Mouse (Mus musculus): ENCODE measurements around the gene Fam234b. TPM values are rescaled to one million over a fixed set of nuclear protein-coding genes. Genes with fewer than 3 reads are reported as not detected.

The Fam234b gene
- polyA plus RNA-seq, 1 experiment from 2014 or later, result 31.8 TPM

DNA sequence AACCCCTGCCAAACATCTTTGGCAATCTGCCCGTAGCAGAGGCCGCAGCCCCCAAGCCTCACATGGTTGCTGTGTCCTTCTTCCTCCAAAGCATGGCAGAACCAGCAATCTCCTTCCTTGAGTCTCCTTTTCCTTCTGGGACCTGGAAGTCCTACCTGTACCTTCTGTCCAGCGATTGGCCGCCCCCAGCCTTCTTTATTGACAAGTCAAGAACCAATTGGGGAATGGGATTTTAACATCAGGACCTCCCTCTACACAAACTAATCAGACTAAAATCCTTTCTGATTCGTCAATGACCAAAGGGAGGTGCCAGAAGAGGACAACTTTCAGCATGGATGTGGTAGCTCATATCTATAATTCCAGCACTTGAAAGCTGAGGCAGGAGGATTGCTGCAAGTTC, 22.1 kb downstream of the Fam234b start:
- DNase-seq (ENCODE audit: low spot score), result no peak
- H3K4me2 ChIP-seq (ENCODE audit: low read length), result no peak overlapping the region
- WGBS, result 76% methylated on average over 5 of the region's 5 CpGs
- 0 out of 2 replicates have a peak, but pooled peaks cover 2% of the 10 kb centered on the region for H3K36me3 ChIP-seq (ENCODE audit: insufficient read depth, low read length)
- no peak overlapping the region; the same call in 1 of the 2 replicates for H3K27ac ChIP-seq
- ATAC-seq (replicated peaks; ENCODE audit: low FRiP score, low read depth), result no peak
- no peak overlapping the region for H3K4me3 ChIP-seq (replicated peaks; ENCODE audit: low read depth, low read length)
- no peak for TF ChIP-seq CTCF (IDR thresholded peaks at IDR 0.05; ENCODE audit: low read depth)
- no peak overlapping the region for H3K9ac ChIP-seq (ENCODE audit: low read depth, low read length)
- 0 out of 2 replicates have a peak, but pooled peaks cover 3% of the 10 kb centered on the region for H3K4me1 ChIP-seq (replicated peaks; ENCODE audit: insufficient read depth, low read length)
- no peaks in the 10 kb centered on the region for H3K27me3 ChIP-seq (ENCODE audit: insufficient read depth, low read length)
- H3K9me3 ChIP-seq (replicated peaks; ENCODE audit: low read length), result no peaks in the 10 kb centered on the region

DNA sequence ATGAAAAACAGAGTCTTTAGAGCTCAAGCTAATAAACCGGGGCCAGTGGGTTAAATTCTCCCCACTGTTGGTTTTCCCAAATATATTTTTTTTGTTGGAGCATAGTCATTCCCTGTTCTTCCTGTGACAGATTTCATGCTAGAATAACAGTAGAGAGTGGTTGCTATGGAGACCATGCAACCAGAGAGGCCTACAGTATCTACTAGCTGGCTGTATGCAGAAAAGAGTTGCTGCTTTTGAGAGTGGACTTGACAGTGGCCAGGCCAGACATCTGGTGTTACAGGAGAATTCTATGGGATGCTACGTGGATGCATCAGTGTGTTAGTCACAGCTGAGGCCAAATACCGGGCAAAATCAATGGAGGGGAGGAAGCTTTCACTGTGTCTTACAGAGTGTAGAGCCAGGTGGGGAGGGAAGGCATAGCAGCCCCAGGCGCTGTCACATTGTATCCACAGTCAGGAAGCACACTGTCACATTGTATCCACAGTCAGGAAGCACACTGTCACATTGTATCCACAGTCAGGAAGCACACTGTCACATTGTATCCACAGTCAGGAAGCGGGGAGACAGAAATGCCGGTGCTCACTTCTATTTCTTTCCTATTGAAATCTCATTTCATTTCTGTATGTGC, 26.1 kb downstream of the Fam234b start:
- no peak for ATAC-seq (replicated peaks; ENCODE audit: low FRiP score, low read depth)

DNA sequence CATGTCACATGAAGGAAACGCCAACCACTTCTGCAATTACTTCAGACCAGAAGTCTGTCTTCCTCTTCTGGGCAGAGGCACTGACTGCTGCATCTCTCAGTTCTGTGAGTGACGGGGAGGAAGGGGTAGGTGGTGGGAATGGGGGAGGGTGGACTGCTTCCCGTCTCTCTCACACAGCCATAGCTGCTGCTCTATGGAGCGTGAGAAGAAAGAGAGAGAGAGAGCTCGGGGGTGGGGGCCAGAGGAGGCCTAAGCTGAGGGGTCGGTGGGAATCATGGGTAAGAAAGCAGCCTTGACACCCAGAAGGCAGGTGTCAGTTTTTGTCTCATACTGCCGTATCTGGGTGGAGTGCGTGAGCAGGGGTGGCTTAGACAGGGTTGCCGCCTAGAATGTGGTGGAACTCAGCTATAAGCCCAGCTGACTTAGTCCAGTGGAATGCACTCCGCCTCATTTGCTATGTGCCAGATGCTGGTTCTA, 30.7 kb downstream of the Fam234b start:
- no peak overlapping the region for H3K9ac ChIP-seq (ENCODE audit: low read depth, low read length)
- H3K4me2 ChIP-seq (ENCODE audit: low read length), result 0 out of 2 replicates have a peak overlapping the region, but pooled peaks have one; percentile 13
- peak overlapping the region; percentile 25; the same call in 1 of the 2 replicates for H3K27ac ChIP-seq
- H3K9me3 ChIP-seq (replicated peaks; ENCODE audit: low read length), result no peaks in the 10 kb centered on the region
- TF ChIP-seq CTCF (IDR thresholded peaks at IDR 0.05; ENCODE audit: low read depth), result no peak
- 30% methylated on average over 10 of the region's 10 CpGs for WGBS
- H3K36me3 ChIP-seq (ENCODE audit: insufficient read depth, low read length), result no peaks in the 10 kb centered on the region
- DNase-seq (ENCODE audit: low spot score) (peak; percentile 69), ATAC-seq (replicated peaks; ENCODE audit: low FRiP score, low read depth) (peak; percentile 89)
- H3K27me3 ChIP-seq (ENCODE audit: insufficient read depth, low read length), result no peaks in the 10 kb centered on the region
- H3K4me1 ChIP-seq (replicated peaks; ENCODE audit: insufficient read depth, low read length), result peaks cover 10% of the 10 kb centered on the region; the same call in 1 of the 2 replicates
- no peak overlapping the region for H3K4me3 ChIP-seq (replicated peaks; ENCODE audit: low read depth, low read length)

More for the DNA sequence above, 26.1 kb downstream of the Fam234b start:
- no peak overlapping the region for H3K4me2 ChIP-seq (ENCODE audit: low read length)
- TF ChIP-seq CTCF (IDR thresholded peaks at IDR 0.05; ENCODE audit: low read depth), result no peak
- H3K4me1 ChIP-seq (replicated peaks; ENCODE audit: insufficient read depth, low read length), result peaks cover 10% of the 10 kb centered on the region; the same call in 1 of the 2 replicates
- H3K4me3 ChIP-seq (replicated peaks; ENCODE audit: low read depth, low read length), result no peak overlapping the region
- peak overlapping the region; percentile 16; the same call in 1 of the 2 replicates for H3K27ac ChIP-seq
- no peaks in the 10 kb centered on the region for H3K36me3 ChIP-seq (ENCODE audit: insufficient read depth, low read length)
- H3K9me3 ChIP-seq (replicated peaks; ENCODE audit: low read length), result no peaks in the 10 kb centered on the region
- H3K27me3 ChIP-seq (ENCODE audit: insufficient read depth, low read length), result no peaks in the 10 kb centered on the region
- WGBS, result 60% methylated on average over 6 of the region's 6 CpGs
- DNase-seq (ENCODE audit: low spot score), result peak; percentile 59
- H3K9ac ChIP-seq (ENCODE audit: low read depth, low read length), result no peak overlapping the region

DNA sequence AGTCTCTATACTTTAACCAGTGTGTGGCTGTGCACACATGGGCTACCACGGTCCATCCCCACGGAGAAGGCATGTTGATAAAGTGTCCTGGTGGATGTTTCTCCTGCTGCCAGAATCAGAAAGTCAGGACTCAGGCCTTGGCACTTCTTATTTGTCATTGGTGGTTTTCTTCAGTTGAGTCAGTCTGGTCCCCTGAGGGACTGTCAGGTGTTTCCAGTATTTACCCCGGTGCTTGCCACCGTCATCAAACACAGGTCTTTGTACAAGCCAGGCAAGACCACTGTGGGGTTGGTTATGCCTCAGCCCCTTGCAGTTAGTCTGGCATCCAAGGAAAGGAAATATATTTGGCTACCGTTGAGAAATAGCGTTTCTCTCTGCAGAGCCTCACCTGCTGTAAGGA, 32.8 kb downstream of the Fam234b start:
- Histone ChIP-seq H3K9me3 (replicated peaks; ENCODE audit: low read length) (no peaks in the 10 kb centered on the region), H3K9ac (ENCODE audit: low read depth, low read length) (no peak overlapping the region), H3K27me3 (ENCODE audit: insufficient read depth, low read length) (no peaks in the 10 kb centered on the region), H3K27ac (no peak overlapping the region), H3K4me3 (replicated peaks; ENCODE audit: low read depth, low read length) (no peak overlapping the region), H3K36me3 (ENCODE audit: insufficient read depth, low read length) (0 out of 2 replicates have a peak, but pooled peaks cover 4% of the 10 kb centered on the region), H3K4me2 (ENCODE audit: low read length) (no peak overlapping the region), H3K4me1 (replicated peaks; ENCODE audit: insufficient read depth, low read length) (peaks cover 7% of the 10 kb centered on the region; the same call in 1 of the 2 replicates)
- no peak for TF ChIP-seq CTCF (IDR thresholded peaks at IDR 0.05; ENCODE audit: low read depth)
- no peak for DNase-seq (ENCODE audit: low spot score)
- ATAC-seq (replicated peaks; ENCODE audit: low FRiP score, low read depth), result no peak
- WGBS, result 86% methylated on average over 6 of the region's 6 CpGs

DNA sequence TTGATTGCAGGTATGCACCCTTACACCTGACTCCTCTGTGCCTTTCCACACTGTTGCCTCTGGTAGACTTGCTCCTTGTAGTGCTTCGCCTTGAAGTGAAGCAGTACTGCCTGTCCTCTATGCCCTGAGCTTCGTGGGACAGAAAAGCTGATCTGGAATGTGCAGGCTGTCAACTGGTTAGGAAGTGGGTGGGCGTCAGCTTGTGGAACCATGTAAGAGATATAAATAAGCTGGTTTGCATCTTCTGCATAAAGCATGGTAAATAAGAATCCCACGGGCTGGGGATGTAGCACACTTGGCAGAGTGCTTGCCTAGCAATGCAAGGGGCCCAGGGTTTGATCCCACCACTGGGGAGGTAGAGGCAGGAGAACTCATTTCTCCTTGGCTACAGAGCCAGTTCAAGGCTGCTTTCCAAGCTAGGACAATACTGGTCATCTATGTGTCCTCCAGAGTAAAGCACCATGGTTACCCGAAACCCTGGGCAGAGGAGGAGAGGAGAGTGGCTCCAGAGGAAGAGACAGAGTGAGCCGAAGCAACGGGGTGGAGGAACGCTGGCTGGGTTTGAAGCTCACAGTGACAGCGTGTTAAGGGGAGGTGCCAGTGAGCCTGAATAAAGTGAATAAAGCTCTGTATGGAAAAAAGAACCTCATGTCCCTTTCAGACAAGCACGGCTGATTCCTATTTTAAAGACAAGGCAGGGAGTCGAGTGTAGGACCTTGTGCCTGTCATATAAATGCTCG, 34.8 kb downstream of the Fam234b start:
- TF ChIP-seq CTCF (IDR thresholded peaks at IDR 0.05; ENCODE audit: low read depth), result no peak
- no peaks in the 10 kb centered on the region for H3K27me3 ChIP-seq (ENCODE audit: insufficient read depth, low read length)
- DNase-seq (ENCODE audit: low spot score) (no peak), ATAC-seq (replicated peaks; ENCODE audit: low FRiP score, low read depth) (no peak)
- H3K9me3 ChIP-seq (replicated peaks; ENCODE audit: low read length), result no peaks in the 10 kb centered on the region
- H3K27ac ChIP-seq, result no peak overlapping the region
- H3K9ac ChIP-seq (ENCODE audit: low read depth, low read length), result no peak overlapping the region
- WGBS, result 74% methylated on average over 12 of the region's 12 CpGs
- H3K4me1 ChIP-seq (replicated peaks; ENCODE audit: insufficient read depth, low read length), result peaks cover 7% of the 10 kb centered on the region; the same call in 1 of the 2 replicates
- no peak overlapping the region for H3K4me2 ChIP-seq (ENCODE audit: low read length)
- no peak overlapping the region for H3K4me3 ChIP-seq (replicated peaks; ENCODE audit: low read depth, low read length)
- 0 out of 2 replicates have a peak, but pooled peaks cover 4% of the 10 kb centered on the region for H3K36me3 ChIP-seq (ENCODE audit: insufficient read depth, low read length)

- TF ChIP-seq CTCF (IDR thresholded peaks at IDR 0.05; ENCODE audit: low read depth), result no peak
- DNase-seq (ENCODE audit: low spot score) (no peak), ATAC-seq (replicated peaks; ENCODE audit: low FRiP score, low read depth) (no peak)
- Histone ChIP-seq H3K9ac (ENCODE audit: low read depth, low read length) (no peak overlapping the region), H3K27ac (no peak overlapping the region), H3K4me3 (replicated peaks; ENCODE audit: low read depth, low read length) (no peak overlapping the region), H3K4me1 (replicated peaks; ENCODE audit: insufficient read depth, low read length) (no peaks in the 10 kb centered on the region), H3K27me3 (ENCODE audit: insufficient read depth, low read length) (no peaks in the 10 kb centered on the region), H3K4me2 (ENCODE audit: low read length) (no peak overlapping the region), H3K9me3 (replicated peaks; ENCODE audit: low read length) (no peaks in the 10 kb centered on the region), H3K36me3 (ENCODE audit: insufficient read depth, low read length) (0 out of 2 replicates have a peak, but pooled peaks cover 4% of the 10 kb centered on the region)
- WGBS, result 91% methylated on average over 3 of the region's 3 CpGs
Observed at GRCm38 (mm10) chr6:135235742-135236141, 38.0 kb downstream of the Fam234b start.
